Mouse (Mus musculus): ENCODE data around the gene Abca13.

Gene Abca13

GRCm38 (mm10) chr11:9533658-9534202, 342.0 kb downstream of the Abca13 start:
- DNase-seq (ENCODE audit: low spot score) = no peak

- DNase-seq (ENCODE audit: low spot score) = no peak
These were observed 345.1 kb downstream of the Abca13 start for GRCm38 (mm10) chr11:9536811-9537210.

DNA sequence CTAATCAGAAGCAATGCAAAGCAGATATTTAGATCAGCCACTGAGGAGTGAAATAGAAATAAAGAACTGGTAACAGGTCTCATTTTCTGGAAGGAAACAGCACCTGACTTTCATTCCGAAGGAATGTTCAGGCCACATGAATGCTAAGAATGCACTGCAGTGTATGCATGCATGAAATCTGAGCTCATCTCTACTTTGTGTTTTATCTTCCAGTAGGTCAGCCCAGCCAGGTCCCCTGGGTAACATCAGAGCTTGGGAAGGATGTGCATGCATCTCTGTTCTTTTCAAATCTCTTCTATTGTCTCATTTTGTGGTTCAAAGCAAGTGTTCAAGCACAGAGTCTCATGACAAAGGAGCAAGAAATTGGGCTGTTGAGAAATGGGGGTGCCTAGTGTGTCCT, 346.6 kb downstream of the Abca13 start:
- no peak for DNase-seq (ENCODE audit: low spot score)

GRCm38 (mm10) chr11:9560026-9560425, 368.3 kb downstream of the Abca13 start:
- DNase-seq (ENCODE audit: low spot score) = no peak

DNA sequence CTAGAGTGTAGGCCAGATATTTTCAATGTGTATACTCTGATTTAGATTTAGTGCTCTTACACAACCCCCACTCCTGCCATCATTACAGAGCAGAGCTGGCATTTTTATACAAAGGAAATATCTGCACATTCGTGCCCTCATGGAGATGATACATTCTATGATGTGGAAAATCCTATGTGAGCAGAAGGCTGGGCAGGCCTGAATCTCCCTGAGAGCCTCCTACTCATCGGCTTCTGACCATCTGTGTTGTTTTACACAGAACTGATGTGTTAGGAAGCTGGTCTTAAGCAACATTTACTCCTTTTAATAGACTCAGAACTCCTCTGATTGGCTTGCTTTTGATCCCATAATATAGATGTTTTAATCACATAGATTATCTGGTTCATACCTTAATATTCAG, 376.6 kb downstream of the Abca13 start:
- no peak for DNase-seq (ENCODE audit: low spot score)

DNA sequence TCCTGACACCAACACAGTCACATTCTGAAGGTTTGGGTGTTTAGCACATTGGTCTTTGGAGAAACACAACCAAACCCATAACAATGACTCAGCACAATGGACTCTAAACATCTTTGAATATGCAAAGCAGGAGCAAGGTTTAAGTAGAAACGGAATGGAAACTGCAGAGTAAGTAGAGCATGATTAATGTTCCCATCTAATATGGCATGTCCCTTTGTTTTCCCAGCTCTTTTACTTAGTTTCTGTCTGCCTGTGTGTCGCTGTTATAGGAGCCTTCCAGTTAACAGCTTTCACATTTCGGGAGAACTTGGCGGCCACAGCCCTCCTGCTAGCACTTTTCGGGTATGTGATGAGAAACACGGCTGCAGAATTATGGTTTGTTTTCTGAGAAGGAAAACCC, 378.6 kb downstream of the Abca13 start:
- no peak for DNase-seq (ENCODE audit: low spot score)

GRCm38 (mm10) chr11:9574894-9575293, 383.2 kb downstream of the Abca13 start:
- DNase-seq (ENCODE audit: low spot score) = no peak

- no peak for DNase-seq (ENCODE audit: low spot score)
These were observed 400.1 kb downstream of the Abca13 start for GRCm38 (mm10) chr11:9591757-9592316.

- DNase-seq (ENCODE audit: low spot score) = no peak
These were observed 405.6 kb downstream of the Abca13 start for GRCm38 (mm10) chr11:9597299-9597698.

DNA sequence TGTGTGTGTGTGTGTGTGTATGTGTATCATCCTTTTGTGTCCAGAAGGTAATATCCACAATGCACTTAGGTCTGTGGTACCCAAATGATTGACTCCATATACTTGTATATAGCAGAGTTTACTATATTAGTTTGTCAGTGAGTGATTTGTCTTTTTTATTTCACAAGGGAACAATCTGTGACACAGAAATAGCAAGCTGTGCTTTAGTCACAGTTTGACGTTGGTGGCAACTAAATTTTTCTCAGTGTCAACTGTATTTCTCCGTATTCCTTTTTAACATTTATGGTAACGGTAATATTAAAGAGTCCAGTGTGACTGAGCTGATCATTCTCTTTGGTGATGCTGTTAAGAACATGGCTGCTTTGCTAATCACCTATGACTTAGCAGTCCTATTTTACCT, 409.4 kb downstream of the Abca13 start:
- no peak for DNase-seq (ENCODE audit: low spot score)

- DNase-seq (ENCODE audit: low spot score) = no peak
These were observed 410.4 kb downstream of the Abca13 start for GRCm38 (mm10) chr11:9602137-9602536.

GRCm38 (mm10) chr11:9608249-9608648, 416.5 kb downstream of the Abca13 start:
- no peak for DNase-seq (ENCODE audit: low spot score)

GRCm38 (mm10) chr11:9609075-9609474, 417.3 kb downstream of the Abca13 start:
- DNase-seq (ENCODE audit: low spot score) = no peak

GRCm38 (mm10) chr11:9616133-9616532, 424.4 kb downstream of the Abca13 start:
- no peak for DNase-seq (ENCODE audit: low spot score)

DNA sequence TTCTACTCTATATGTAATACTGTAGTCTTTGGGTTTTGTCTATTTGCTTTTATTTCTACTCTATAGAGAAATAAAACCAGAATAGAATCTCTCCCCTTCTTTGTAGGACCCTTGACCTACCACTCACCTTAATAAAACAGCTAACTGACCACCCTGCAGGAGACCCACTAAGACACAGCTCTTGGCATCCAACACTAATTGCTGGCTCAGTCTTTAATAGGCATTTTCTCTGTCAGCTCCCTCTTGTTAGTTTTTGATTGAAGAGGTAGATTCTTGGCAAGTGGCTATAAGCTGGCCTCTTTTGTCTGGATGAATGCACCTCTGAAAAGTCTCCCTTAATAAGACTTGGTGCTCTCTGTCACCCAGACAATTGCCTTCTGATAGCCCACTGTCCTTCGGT, 424.9 kb downstream of the Abca13 start:
- DNase-seq (ENCODE audit: low spot score) = no peak

GRCm38 (mm10) chr11:9619986-9620385, 428.2 kb downstream of the Abca13 start:
- no peak for DNase-seq (ENCODE audit: low spot score)

DNA sequence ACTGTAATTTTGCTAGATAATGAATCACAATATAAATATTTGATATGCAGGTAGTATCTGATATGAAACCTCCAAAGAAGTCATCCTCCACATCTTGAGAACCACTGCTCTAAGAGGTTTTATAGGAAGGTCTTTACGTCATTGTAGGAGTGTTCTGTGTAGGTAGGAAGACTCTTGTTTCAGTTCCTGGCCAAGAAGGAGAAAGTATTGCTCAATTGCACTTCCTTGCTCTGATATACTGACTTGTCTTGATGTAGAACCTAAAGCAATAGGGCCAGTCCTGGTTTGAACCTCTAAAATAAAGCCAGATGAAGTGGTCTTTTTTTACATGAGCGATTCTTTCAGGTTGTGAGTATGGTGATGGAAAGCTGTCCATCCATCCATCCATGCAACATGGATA, 431.1 kb downstream of the Abca13 start:
- DNase-seq (ENCODE audit: low spot score) = no peak

- DNase-seq (ENCODE audit: low spot score) = no peak
These were observed 433.0 kb downstream of the Abca13 start for GRCm38 (mm10) chr11:9624753-9625152.

GRCm38 (mm10) chr11:9625812-9626211, 434.1 kb downstream of the Abca13 start:
- no peak for DNase-seq (ENCODE audit: low spot score)

- no peak for DNase-seq (ENCODE audit: low spot score)
These were observed 455.5 kb downstream of the Abca13 start for GRCm38 (mm10) chr11:9647272-9647671.

- DNase-seq (ENCODE audit: low spot score) = no peak
These were observed 456.2 kb downstream of the Abca13 start for GRCm38 (mm10) chr11:9647991-9648390.

DNA sequence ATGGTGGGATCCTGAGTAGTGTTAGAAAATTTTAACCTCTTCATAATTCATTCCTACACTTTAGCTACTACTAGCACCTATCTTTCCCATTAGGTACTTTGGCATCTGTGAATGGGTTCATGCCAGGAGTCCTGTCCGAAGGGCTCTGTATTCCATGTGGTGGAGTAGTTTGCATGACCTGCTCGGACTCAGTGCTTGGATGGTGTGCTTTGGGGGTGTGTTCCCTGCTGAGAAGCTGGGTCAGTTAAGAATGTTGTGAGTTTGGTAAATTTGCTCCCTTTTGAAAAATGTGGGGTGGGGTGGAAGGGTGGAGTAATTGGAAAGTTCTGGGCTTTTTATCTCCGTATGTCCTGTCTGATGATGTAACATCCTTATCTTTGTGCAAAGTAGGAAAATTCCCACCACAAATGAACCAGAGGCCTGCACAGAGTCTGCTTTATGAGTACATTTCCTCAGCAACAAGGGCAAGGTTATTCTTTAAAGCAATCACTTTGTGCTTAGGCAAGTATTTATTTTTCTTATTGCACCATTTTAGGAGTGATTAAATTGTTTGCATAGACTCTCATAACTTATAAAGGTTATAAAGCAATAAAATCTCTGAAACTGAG, 475.0 kb downstream of the Abca13 start:
- no peak for DNase-seq (ENCODE audit: low spot score)

GRCm38 (mm10) chr11:9669430-9669829, 477.7 kb downstream of the Abca13 start:
- no peak for DNase-seq (ENCODE audit: low spot score)

DNA sequence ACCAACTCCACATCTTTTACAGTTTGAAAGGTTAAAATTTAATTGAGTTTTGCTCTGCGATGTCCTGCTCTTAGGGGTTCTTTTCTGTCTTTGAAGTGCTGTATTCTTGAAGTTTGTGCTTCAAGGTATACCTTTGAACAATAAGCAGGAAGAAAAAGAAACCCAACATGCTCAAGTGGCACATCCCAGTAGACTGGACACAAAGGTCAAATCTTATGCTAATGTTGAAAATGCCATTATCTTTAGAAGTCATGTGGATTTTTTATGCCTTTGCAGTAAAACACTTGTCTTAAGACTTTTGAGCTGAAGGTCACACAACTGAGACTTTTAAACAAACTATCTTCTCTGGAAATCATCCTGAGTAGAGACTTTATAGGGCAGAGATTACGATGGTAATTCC, 493.2 kb downstream of the Abca13 start:
- no peak for DNase-seq (ENCODE audit: low spot score)
